Mouse (Mus musculus) kidney, embryonic 14.5 days (tissue): Measurements from ENCODE around the gene A430078G23Rik. TPM values are rescaled to one million over a fixed set of nuclear protein-coding genes. Genes with fewer than 3 reads are reported as not detected.
A peak's percentile ranks its signal among the peaks of the same experiment; 100 is the strongest.

ENCODE experiments used
- ATAC-seq: fragments of 200-750 bp; cut with Nextera tagmentation; 2 replicates; pipeline ENCODE4 v1.8.0; 2017; ENCODE audit warnings: moderate number of reproducible peaks, mild to moderate bottlenecking, moderate TSS enrichment, moderate library complexity; ENCODE audit not compliant: low FRiP score, low TSS enrichment
- H3K27ac ChIP-seq: fragments of 300-500 bp; sonication (generic); 2 replicates; pipeline ENCODE4 v1.5.1; 2014; ENCODE audit warnings: low read depth, mild to moderate bottlenecking, low read length, moderate library complexity, mixed read lengths
- H3K27me3 ChIP-seq: fragments of 300-500 bp; sonication (generic); 2 replicates; pipeline ENCODE4 v1.6.1; 2014; ENCODE audit warnings: mild to moderate bottlenecking, low read length; ENCODE audit not compliant: control insufficient read depth, insufficient read depth
- H3K36me3 ChIP-seq: fragments of 300-500 bp; sonication (generic); 2 replicates; pipeline ENCODE4 v1.6.1; 2014; ENCODE audit warnings: low read length, mixed read lengths; ENCODE audit not compliant: control insufficient read depth, insufficient read depth
- H3K4me1 ChIP-seq: fragments of 300-500 bp; sonication (generic); 2 replicates; pipeline ENCODE4 v1.6.1; 2014; ENCODE audit warnings: low read length, mixed read lengths; ENCODE audit not compliant: control insufficient read depth, insufficient read depth
- H3K4me2 ChIP-seq: fragments of 300-500 bp; sonication (generic); replicated peaks from 2 replicates; pipeline ENCODE4 v1.6.1; 2014; ENCODE audit warnings: low read depth, mild to moderate bottlenecking, low read length
- H3K4me3 ChIP-seq: fragments of 300-500 bp; sonication (generic); 2 replicates; pipeline ENCODE4 v1.5.1; 2014; ENCODE audit warnings: mild to moderate bottlenecking, low read length
- H3K9ac ChIP-seq: fragments of 300-500 bp; sonication (generic); 2 replicates; pipeline ENCODE4 v1.6.1; 2014; ENCODE audit warnings: low read depth, mild to moderate bottlenecking, low read length, moderate library complexity
- H3K9me3 ChIP-seq: fragments of 300-500 bp; sonication (generic); 2 replicates; pipeline ENCODE4 v1.6.1; 2016; ENCODE audit warnings: low read length; ENCODE audit not compliant: control insufficient read depth
- WGBS: fragments of 180-500 bp; shearing (Covaris S2); extraction: QIAGEN DNeasy Blood & Tissue Kit; methylation state at CpG from one replicate; pipeline ENCODE4 v1.1.7; 2014; 5-methylcytosine and 5-hydroxymethylcytosine counted together
- polyA plus RNA-seq: library from polyadenylated mRNA; unstranded; fragments of >200 nt; fragmentation: Nextera tagmentation; extraction: Ambion mirVana; gene quantifications from 2 replicates; pipeline ENCODE4 v1.2.1, GENCODE M21; 2014

Gene A430078G23Rik
- polyA plus RNA-seq, 1 experiment from 2014 or later, result not detected

DNA sequence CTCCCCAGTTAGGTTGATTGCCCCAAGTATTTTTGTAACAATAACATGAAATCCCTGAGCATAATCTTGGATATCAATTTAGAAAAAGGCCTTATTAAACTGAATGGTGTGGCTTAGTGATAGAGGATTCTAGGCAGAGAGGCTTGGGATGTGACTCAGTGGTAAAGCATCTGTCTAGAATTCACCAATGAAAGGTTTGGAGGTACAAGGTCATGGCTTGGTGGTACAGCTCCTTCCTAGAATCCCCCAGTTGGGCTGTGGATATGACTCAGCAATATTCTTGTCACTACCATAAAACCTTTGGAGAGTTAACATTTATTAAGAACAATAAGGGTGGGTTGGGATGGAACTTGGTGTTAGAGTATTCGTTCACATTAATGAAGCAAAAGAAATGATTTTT is 59.6 kb downstream of the A430078G23Rik start:
- H3K9me3 ChIP-seq, result no peaks in the 10 kb centered on the region
- H3K4me2 ChIP-seq, result no peak overlapping the region
- H3K36me3 ChIP-seq, result no peaks in the 10 kb centered on the region
- no peak for ATAC-seq
- H3K9ac ChIP-seq, result no peak overlapping the region
- no peaks in the 10 kb centered on the region for H3K27me3 ChIP-seq
- H3K4me3 ChIP-seq, result no peak overlapping the region
- WGBS, result 97% methylated on average over 1 of the region's 1 CpGs
- H3K4me1 ChIP-seq, result peaks cover 18% of the 10 kb centered on the region
- H3K27ac ChIP-seq, result no peak overlapping the region

DNA sequence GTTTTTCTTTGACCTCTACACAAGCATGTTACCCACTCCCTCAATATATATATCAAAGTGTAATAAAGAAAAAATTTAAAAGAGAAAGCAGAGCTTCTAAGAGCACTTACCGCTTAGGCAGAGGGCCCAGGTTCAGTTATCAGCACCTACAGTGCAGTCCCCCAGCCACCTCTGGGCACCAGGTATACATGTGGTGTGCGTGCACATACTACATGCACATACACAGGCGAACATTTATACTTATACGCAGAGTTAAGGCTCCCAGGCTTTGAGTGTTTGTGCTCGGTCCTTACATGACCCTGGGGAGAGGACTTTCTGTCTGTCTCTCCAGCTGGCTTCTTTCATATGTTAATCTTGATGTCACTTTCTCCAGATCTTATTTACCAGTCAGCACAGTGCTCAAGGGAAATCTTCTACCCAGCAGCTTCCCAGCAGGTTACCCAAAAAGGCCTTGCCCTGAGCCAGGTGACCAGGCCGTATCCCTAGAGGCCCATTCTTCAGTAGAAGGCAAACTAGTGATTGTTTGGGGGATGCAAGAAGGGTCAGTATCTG is 61.5 kb downstream of the A430078G23Rik start:
- Histone ChIP-seq H3K4me3 (no peak overlapping the region), H3K4me2 (no peak overlapping the region), H3K4me1 (peaks cover 24% of the 10 kb centered on the region), H3K36me3 (no peaks in the 10 kb centered on the region), H3K27me3 (no peaks in the 10 kb centered on the region), H3K9ac (no peak overlapping the region), H3K9me3 (no peaks in the 10 kb centered on the region), H3K27ac (no peak overlapping the region)
- no peak for ATAC-seq
- 76% methylated on average over 6 of the region's 6 CpGs for WGBS

DNA sequence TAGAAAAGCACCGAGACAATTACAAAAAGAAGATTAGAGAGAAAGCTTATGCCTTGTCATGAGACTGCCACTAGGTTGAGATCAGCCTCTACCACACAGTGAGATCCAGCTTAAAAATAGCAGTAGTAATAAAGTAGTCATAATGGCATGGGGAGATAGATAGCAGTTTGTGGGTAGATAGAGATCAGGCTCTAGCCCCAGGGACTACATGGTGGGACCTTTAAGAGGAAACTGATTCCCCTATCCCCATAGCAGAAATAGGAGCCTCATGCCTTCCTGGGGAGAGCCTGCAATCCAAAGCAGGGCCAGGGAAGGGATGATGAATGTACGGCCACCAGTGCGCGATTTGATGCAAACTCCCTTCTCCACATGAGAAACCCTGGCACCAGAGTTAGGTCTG is 62.0 kb downstream of the A430078G23Rik start:
- no peak overlapping the region for H3K9ac ChIP-seq
- no peak overlapping the region for H3K27ac ChIP-seq
- H3K36me3 ChIP-seq, result no peaks in the 10 kb centered on the region
- no peaks in the 10 kb centered on the region for H3K9me3 ChIP-seq
- no peak overlapping the region for H3K4me3 ChIP-seq
- WGBS, result 50% methylated on average over 4 of the region's 4 CpGs
- H3K4me2 ChIP-seq, result no peak overlapping the region
- no peaks in the 10 kb centered on the region for H3K27me3 ChIP-seq
- no peak for ATAC-seq
- peaks cover 26% of the 10 kb centered on the region for H3K4me1 ChIP-seq

- H3K4me1 ChIP-seq, result peaks cover 29% of the 10 kb centered on the region
- 90% methylated on average over 6 of the region's 6 CpGs for WGBS
These were observed 62.4 kb downstream of the A430078G23Rik start for GRCm38 (mm10) chr8:3415661-3416060.

DNA sequence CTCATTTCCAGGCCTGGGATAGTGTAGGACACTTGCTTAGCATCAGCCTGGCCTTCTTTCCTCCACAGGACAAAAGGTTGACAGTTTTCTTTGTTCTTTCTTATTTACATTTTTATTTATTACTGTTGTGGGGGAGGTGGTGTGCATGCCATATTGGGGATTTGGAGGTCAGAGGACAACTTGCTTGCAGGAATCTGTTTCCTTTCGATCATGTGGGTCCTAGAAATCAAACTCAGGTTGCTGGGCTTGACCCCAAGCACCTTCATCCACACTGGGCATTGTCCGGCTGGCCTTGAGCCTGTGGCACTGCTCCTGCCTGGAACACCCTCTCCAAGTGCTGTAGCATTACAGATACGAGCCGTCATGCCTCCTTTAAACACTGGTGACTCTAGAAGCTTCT is 63.6 kb downstream of the A430078G23Rik start:
- Histone ChIP-seq H3K9ac (no peak overlapping the region), H3K27me3 (no peaks in the 10 kb centered on the region), H3K9me3 (no peaks in the 10 kb centered on the region), H3K4me3 (no peak overlapping the region), H3K4me2 (no peak overlapping the region), H3K4me1 (peaks cover 29% of the 10 kb centered on the region), H3K36me3 (no peaks in the 10 kb centered on the region), H3K27ac (peak overlapping the region; percentile 43)
- ATAC-seq, result peak; percentile 7; the same call in 1 of the 2 replicates
- 24% methylated on average over 4 of the region's 4 CpGs for WGBS

More at GRCm38 (mm10) chr8:3415661-3416060, 62.4 kb downstream of the A430078G23Rik start:
- no peak for ATAC-seq
- no peak overlapping the region for H3K27ac ChIP-seq
- no peak overlapping the region for H3K4me3 ChIP-seq
- H3K9me3 ChIP-seq, result no peaks in the 10 kb centered on the region
- no peaks in the 10 kb centered on the region for H3K27me3 ChIP-seq
- no peak overlapping the region for H3K4me2 ChIP-seq
- no peaks in the 10 kb centered on the region for H3K36me3 ChIP-seq
- no peak overlapping the region for H3K9ac ChIP-seq

- H3K36me3 ChIP-seq, result no peaks in the 10 kb centered on the region
- no peaks in the 10 kb centered on the region for H3K9me3 ChIP-seq
- H3K4me1 ChIP-seq, result peaks cover 29% of the 10 kb centered on the region
- peak; percentile 45 for ATAC-seq
- peak overlapping the region; percentile 33; the same call in 1 of the 2 replicates for H3K27ac ChIP-seq
- no peak overlapping the region for H3K4me2 ChIP-seq
- no peak overlapping the region for H3K9ac ChIP-seq
- 6% methylated on average over 8 of the region's 8 CpGs for WGBS
- no peaks in the 10 kb centered on the region for H3K27me3 ChIP-seq
- H3K4me3 ChIP-seq, result no peak overlapping the region
These were observed 64.2 kb downstream of the A430078G23Rik start for GRCm38 (mm10) chr8:3417455-3417854.

- no peaks in the 10 kb centered on the region for H3K9me3 ChIP-seq
- H3K36me3 ChIP-seq, result no peaks in the 10 kb centered on the region
- ATAC-seq, result no peak
- H3K4me2 ChIP-seq, result no peak overlapping the region
- H3K4me1 ChIP-seq, result peaks cover 29% of the 10 kb centered on the region
- H3K27ac ChIP-seq, result peak overlapping the region; percentile 33; the same call in 1 of the 2 replicates
- H3K9ac ChIP-seq, result no peak overlapping the region
- H3K27me3 ChIP-seq, result no peaks in the 10 kb centered on the region
- H3K4me3 ChIP-seq, result no peak overlapping the region
- 78% methylated on average over 1 of the region's 1 CpGs for WGBS
These were observed 64.9 kb downstream of the A430078G23Rik start for GRCm38 (mm10) chr8:3418101-3418500.

DNA sequence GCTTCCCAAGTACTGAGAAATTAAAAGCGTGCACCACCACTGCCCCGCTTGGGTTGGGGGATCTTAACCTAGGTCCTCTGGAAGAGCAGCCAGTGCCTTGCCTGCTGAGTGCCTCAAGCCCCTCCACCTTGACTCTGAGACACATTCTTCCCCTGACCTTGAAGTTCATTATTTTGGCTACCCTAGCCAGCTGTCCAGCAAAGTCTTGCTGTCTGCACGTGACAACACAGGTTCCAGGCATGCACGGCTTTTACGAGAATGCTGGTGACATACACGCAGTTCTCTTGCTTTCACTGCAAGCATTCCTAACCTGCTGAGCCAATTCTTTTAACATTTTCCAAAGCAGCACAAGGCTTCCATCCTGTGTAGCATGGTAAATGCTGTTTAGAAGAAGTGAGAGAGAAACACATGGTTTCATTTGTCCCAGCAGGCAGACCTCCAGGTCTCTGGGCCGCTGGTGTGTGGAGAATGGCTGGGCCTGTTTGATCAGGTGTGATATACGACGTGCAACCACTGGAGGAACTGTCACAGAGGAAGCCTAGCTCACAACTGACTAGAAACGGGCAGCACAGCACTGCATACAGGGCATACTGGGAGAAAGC is 67.0 kb downstream of the A430078G23Rik start:
- Histone ChIP-seq H3K36me3 (no peaks in the 10 kb centered on the region), H3K4me1 (peaks cover 26% of the 10 kb centered on the region), H3K9me3 (no peaks in the 10 kb centered on the region), H3K4me2 (no peak overlapping the region), H3K4me3 (no peak overlapping the region), H3K27me3 (no peaks in the 10 kb centered on the region), H3K27ac (no peak overlapping the region), H3K9ac (no peak overlapping the region)
- no peak for ATAC-seq
- WGBS, result 40% methylated on average over 10 of the region's 10 CpGs

DNA sequence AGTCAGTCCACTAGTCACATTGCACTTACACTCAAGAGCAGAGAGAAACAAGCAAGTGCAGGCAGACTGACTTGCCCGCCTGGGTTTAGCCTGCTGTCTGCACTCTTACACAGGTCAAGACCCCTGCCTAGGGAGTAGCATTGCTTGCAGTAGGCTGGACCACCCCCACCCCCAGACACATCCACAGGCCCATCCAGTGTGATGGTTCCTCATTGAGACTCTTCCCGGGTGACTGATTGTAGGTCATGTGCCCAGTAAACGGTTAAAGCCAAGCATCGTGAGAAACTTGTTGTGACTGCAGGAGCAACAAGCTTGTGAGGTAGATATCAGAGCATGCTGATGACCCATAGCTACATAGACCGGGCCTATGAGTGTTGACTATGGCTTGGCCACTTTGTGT is 68.3 kb downstream of the A430078G23Rik start:
- H3K9me3 ChIP-seq, result no peaks in the 10 kb centered on the region
- H3K9ac ChIP-seq, result no peak overlapping the region
- no peak overlapping the region for H3K27ac ChIP-seq
- 73% methylated on average over 5 of the region's 5 CpGs for WGBS
- no peaks in the 10 kb centered on the region for H3K36me3 ChIP-seq
- H3K4me2 ChIP-seq, result no peak overlapping the region
- no peak for ATAC-seq
- no peak overlapping the region for H3K4me3 ChIP-seq
- no peaks in the 10 kb centered on the region for H3K27me3 ChIP-seq
- peaks cover 24% of the 10 kb centered on the region for H3K4me1 ChIP-seq
